7 mouse cellular contexts compared by ENCODE assay signal in the genomic region with DNA sequence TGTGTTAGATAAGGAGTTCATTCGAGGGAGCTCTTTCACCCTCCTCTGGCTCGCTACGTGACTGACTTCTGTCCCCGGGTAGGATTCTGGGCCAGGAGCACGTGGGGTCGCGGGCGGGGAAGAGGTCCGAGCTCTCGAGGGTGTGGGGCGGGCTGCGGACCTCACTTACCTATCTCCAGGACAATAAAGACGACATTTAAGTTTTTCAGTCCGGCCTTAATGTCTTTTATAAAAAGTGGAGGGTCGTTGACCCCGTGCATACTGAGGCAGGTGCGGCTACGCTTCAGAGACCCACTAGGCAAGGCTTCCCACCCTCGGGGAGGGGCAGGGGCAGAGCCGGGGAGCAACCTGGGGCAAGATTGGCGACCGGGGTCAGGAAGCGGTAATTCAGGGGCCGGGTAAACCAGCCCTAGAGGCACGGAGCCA. TPM values are rescaled to one million over a fixed set of nuclear protein-coding genes. Genes with fewer than 3 reads are reported as not detected.
DNase-seq lines count a peak whose midpoint lies in the region; ATAC-seq and TF ChIP-seq lines count a peak whose summit lies in the region.

No protein-coding gene starts in this region.

- no peaks in the 10 kb centered on the region for H3K9me3 ChIP-seq in ES-E14 (ENCODE audit: control insufficient read depth, insufficient read depth, low read depth, low read length)
- no peaks in the 10 kb centered on the region for H3K9me3 ChIP-seq in embryonic facial prominence, embryonic 14.5 days (ENCODE audit: control insufficient read depth, low read length)
- no peaks in the 10 kb centered on the region for H3K9me3 ChIP-seq in megakaryocyte, embryonic 14.5 days

- H3K27ac ChIP-seq in ES-E14 (ENCODE audit: insufficient read depth, low read depth, low read length, poor library complexity, severe bottlenecking), result peak overlapping the region; percentile 64; the same call in 1 of the 2 replicates
- no peak overlapping the region for H3K27ac ChIP-seq in embryonic facial prominence, embryonic 14.5 days (replicated peaks; ENCODE audit: low read depth, low read length)

- peak overlapping the region; percentile 82 to 85 for H3K4me3 ChIP-seq in ES-E14 (ENCODE audit: insufficient read depth in 1 of 2, low read depth in 1 of 2, low read length in 2 of 2, poor library complexity in 1 of 2, severe bottlenecking in 1 of 2)
- H3K4me3 ChIP-seq in embryonic facial prominence, embryonic 14.5 days (ENCODE audit: low read depth, low read length), result peak overlapping the region; percentile 65
- H3K4me3 ChIP-seq in megakaryocyte, embryonic 14.5 days (replicated peaks), result peak overlapping the region; percentile 98

- in situ Hi-C loops in ES-E14 (cut with MboI; ENCODE audit: low sequenced_read_pairs in 2 of 2, unreplicated experiment in 2 of 2), result no loop called here

- peak; percentile 62 to 68 for DNase-seq in B cell, adult 2 months
- no peak for DNase-seq in ES-E14 (ENCODE audit: low read depth, low spot score)
- no peak for DNase-seq in embryonic facial prominence, embryonic 14.5 days (ENCODE audit: low spot score)
- peak; percentile 44 to 57 for DNase-seq in heart, postnatal 14 days
- peak; percentile 49 to 69 for DNase-seq in kidney, postnatal 4 days
- peak; percentile 44 to 77 for DNase-seq in spleen, postnatal 4 days (ENCODE audit: low spot score in 2 of 2)

- H3K27me3 ChIP-seq in embryonic facial prominence, embryonic 14.5 days (replicated peaks; ENCODE audit: control insufficient read depth, insufficient read depth, low read length), result no peaks in the 10 kb centered on the region
- no peaks in the 10 kb centered on the region for H3K27me3 ChIP-seq in megakaryocyte, embryonic 14.5 days (replicated peaks)

- ATAC-seq in embryonic facial prominence, embryonic 14.5 days (ENCODE audit: low read depth), result peak; percentile 18

- peak overlapping the region; percentile 88 for H3K4me2 ChIP-seq in embryonic facial prominence, embryonic 14.5 days (ENCODE audit: low read depth, low read length)

- intact Hi-C loops in heart, postnatal 14 days (cut with DNase I), result loop anchor here (5.0 to 10.0 kb wide), 2 partner anchors 55 to 637 kb away; a partner anchor contains a TSS

- WGBS in embryonic facial prominence, embryonic 14.5 days, result 0% methylated on average over 24 of the region's 25 CpGs

- H3K4me1 ChIP-seq in ES-E14 (ENCODE audit: control insufficient read depth in 2 of 2, insufficient read depth in 2 of 2, low read length in 2 of 2, poor library complexity in 1 of 2), result peaks cover 3 to 9% of the 10 kb centered on the region in 2 experiments; a peak in 3 of 4 replicates
- H3K4me1 ChIP-seq in embryonic facial prominence, embryonic 14.5 days (ENCODE audit: control insufficient read depth, insufficient read depth, low read length), result no peaks in the 10 kb centered on the region
- H3K4me1 ChIP-seq in megakaryocyte, embryonic 14.5 days, result peaks cover 30% of the 10 kb centered on the region

- H3K9ac ChIP-seq in ES-E14 (ENCODE audit: insufficient read depth, low read depth, low read length, poor library complexity, severe bottlenecking), result peak overlapping the region; percentile 84
- peak overlapping the region; percentile 76 for H3K9ac ChIP-seq in embryonic facial prominence, embryonic 14.5 days (ENCODE audit: low read depth, low read length)

- H3K36me3 ChIP-seq in ES-E14 (ENCODE audit: control insufficient read depth, insufficient read depth, low read length, poor library complexity, severe bottlenecking), result peaks cover 2% of the 10 kb centered on the region; the same call in 1 of the 2 replicates
- H3K36me3 ChIP-seq in embryonic facial prominence, embryonic 14.5 days (ENCODE audit: control insufficient read depth, insufficient read depth, low read length), result no peaks in the 10 kb centered on the region
- H3K36me3 ChIP-seq in megakaryocyte, embryonic 14.5 days (replicated peaks; ENCODE audit: low read length), result peaks cover 23% of the 10 kb centered on the region

TF ChIP-seq in ES-E14, 5 proteins besides CTCF, POLR2A, EP300 and RAD21:
- TF ChIP-seq ZC3H11A (IDR thresholded peaks at IDR 0.05; ENCODE audit: borderline replicate concordance, low read depth, low read length), result no peak
- TF ChIP-seq MAFK (IDR thresholded peaks at IDR 0.05; ENCODE audit: insufficient read depth, low read depth, low read length), result no peak
- no peak for TF ChIP-seq ZNF384 (IDR thresholded peaks at IDR 0.05; ENCODE audit: low read depth, low read length)
- no peak for TF ChIP-seq CHD2 (IDR thresholded peaks at IDR 0.05; ENCODE audit: low read depth, low read length)
- TF ChIP-seq HCFC1 (IDR thresholded peaks at IDR 0.05; ENCODE audit: borderline replicate concordance, insufficient read depth, low read length), result no peak

RNA-seq across cellular contexts. Expression of a gene that starts 0.6 kb away (rescaled TPM):
- total RNA-seq in ES-E14 (2012; rRNA removed), result 44.8 and 64.9 TPM in 2 replicates
- polyA plus RNA-seq in embryonic facial prominence, embryonic 14.5 days (2014; fragmentation: Nextera tagmentation; extraction: Ambion mirVana), result 6.2 and 9.8 TPM in 2 replicates
- 10 to 100 TPM; 41.5 to 43.0 TPM for total RNA-seq in heart, postnatal 14 days (2021)
- polyA plus RNA-seq in megakaryocyte, embryonic 14.5 days (2012; ENCODE audit: insufficient read depth, low replicate concordance), result 1.8 and 4.4 TPM in 2 replicates

Comparison
In these comparisons a context has a peak if more than half of its experiments do, and no peak if none do; other contexts are left out.
1. DNase-seq: peak in B cell, adult 2 months (2 of 2), heart, postnatal 14 days (2 of 2), kidney, postnatal 4 days (2 of 2) and spleen, postnatal 4 days (2 of 2); none in ES-E14 (single experiment) and embryonic facial prominence, embryonic 14.5 days (single experiment).
2. Peak in every context shown above with its lines, with median percentiles within 50 percentile points of each other: H3K4me3 ChIP-seq.